Mouse (Mus musculus) stomach, embryonic 16.5 days (tissue): Measurements from ENCODE around the gene Phf21a. TPM values are rescaled to one million over a fixed set of nuclear protein-coding genes. Genes with fewer than 3 reads are reported as not detected.

Experiments used
- ATAC-seq: fragments of 200-750 bp; cut with Nextera tagmentation; 2 replicates; pipeline ENCODE4 v1.8.0; 2017; ENCODE audit warnings: moderate number of reproducible peaks, moderate TSS enrichment; ENCODE audit not compliant: insufficient read depth, low FRiP score
- H3K27ac ChIP-seq: fragments of 300-500 bp; sonication (generic); 2 replicates; pipeline ENCODE4 v1.5.1; 2014; ENCODE audit warnings: low read length
- H3K27me3 ChIP-seq: fragments of 300-500 bp; sonication (generic); 2 replicates; pipeline ENCODE4 v1.6.1; 2014; ENCODE audit warnings: low read length, control low read depth, mixed read lengths; ENCODE audit not compliant: control insufficient read depth, insufficient read depth
- H3K36me3 ChIP-seq: fragments of 300-500 bp; sonication (generic); 2 replicates; pipeline ENCODE4 v1.6.1; 2014; ENCODE audit warnings: low read length; ENCODE audit not compliant: control insufficient read depth, insufficient read depth
- H3K4me1 ChIP-seq: fragments of 300-500 bp; sonication (generic); 2 replicates; pipeline ENCODE4 v1.6.1; 2014; ENCODE audit warnings: low read length, control low read depth, mixed read lengths; ENCODE audit not compliant: control insufficient read depth, insufficient read depth
- H3K4me2 ChIP-seq: fragments of 300-500 bp; sonication (generic); 2 replicates; pipeline ENCODE4 v1.6.1; 2014; ENCODE audit warnings: low read depth, low read length, mixed read lengths
- H3K4me3 ChIP-seq: fragments of 300-500 bp; sonication (generic); replicated peaks from 2 replicates; pipeline ENCODE4 v1.5.1; 2014; ENCODE audit warnings: mild to moderate bottlenecking, low read length
- H3K9ac ChIP-seq: fragments of 300-500 bp; sonication (generic); 2 replicates; pipeline ENCODE4 v1.6.1; 2014; ENCODE audit warnings: low read length
- H3K9me3 ChIP-seq: fragments of 300-500 bp; sonication (generic); replicated peaks from 2 replicates; pipeline ENCODE4 v1.6.1; 2016; ENCODE audit warnings: low read length, control low read depth; ENCODE audit not compliant: control insufficient read depth
- WGBS: fragments of 180-500 bp; shearing (Covaris S2); extraction: QIAGEN DNeasy Blood & Tissue Kit; methylation state at CpG from one replicate; pipeline ENCODE4 v1.1.7; 2014; 5-methylcytosine and 5-hydroxymethylcytosine counted together
- polyA plus RNA-seq: library from polyadenylated mRNA; unstranded; fragments of >200 nt; fragmentation: Nextera tagmentation; extraction: Ambion mirVana; gene quantifications from 2 replicates; pipeline ENCODE4 v1.2.1, GENCODE M21; 2015

Gene Phf21a
- polyA plus RNA-seq, 1 experiment from 2014 or later = 23.8 TPM

GRCm38 (mm10) chr2:92221431-92221830 lies 128.5 kb downstream of the Phf21a start:
- no peak for ATAC-seq
- Histone ChIP-seq H3K36me3 (no peaks in the 10 kb centered on the region; the same call in 1 of the 2 replicates), H3K9ac (no peak overlapping the region), H3K4me1 (no peaks in the 10 kb centered on the region), H3K9me3 (no peaks in the 10 kb centered on the region), H3K27me3 (no peaks in the 10 kb centered on the region), H3K4me2 (no peak overlapping the region), H3K27ac (no peak overlapping the region), H3K4me3 (no peak overlapping the region)
- WGBS = 74% methylated on average over 6 of the region's 6 CpGs

- H3K4me2 ChIP-seq = no peak overlapping the region
- H3K4me3 ChIP-seq = no peak overlapping the region
- no peak overlapping the region for H3K27ac ChIP-seq
- ATAC-seq = no peak
- WGBS = 62% methylated on average over 1 of the region's 1 CpGs
- H3K9me3 ChIP-seq = no peaks in the 10 kb centered on the region
- no peak overlapping the region for H3K9ac ChIP-seq
- H3K27me3 ChIP-seq = no peaks in the 10 kb centered on the region
- H3K36me3 ChIP-seq = no peaks in the 10 kb centered on the region; the same call in 1 of the 2 replicates
- no peaks in the 10 kb centered on the region for H3K4me1 ChIP-seq
These were observed 132.7 kb downstream of the Phf21a start for GRCm38 (mm10) chr2:92225592-92225991.

GRCm38 (mm10) chr2:92229973-92230372 lies 137.1 kb downstream of the Phf21a start:
- Histone ChIP-seq H3K4me3 (no peak overlapping the region), H3K27ac (no peak overlapping the region), H3K9ac (no peak overlapping the region), H3K27me3 (no peaks in the 10 kb centered on the region), H3K4me1 (no peaks in the 10 kb centered on the region), H3K4me2 (no peak overlapping the region), H3K9me3 (no peaks in the 10 kb centered on the region), H3K36me3 (0 out of 2 replicates have a peak, but pooled peaks cover 10% of the 10 kb centered on the region)
- no peak for ATAC-seq
- WGBS = 87% methylated on average over 9 of the region's 9 CpGs

GRCm38 (mm10) chr2:92231706-92232105 lies 138.8 kb downstream of the Phf21a start:
- H3K9me3 ChIP-seq = no peaks in the 10 kb centered on the region
- ATAC-seq = no peak
- H3K4me1 ChIP-seq = no peaks in the 10 kb centered on the region
- H3K9ac ChIP-seq = no peak overlapping the region
- H3K4me3 ChIP-seq = no peak overlapping the region
- H3K27ac ChIP-seq = no peak overlapping the region
- H3K27me3 ChIP-seq = no peaks in the 10 kb centered on the region
- no peak overlapping the region for H3K4me2 ChIP-seq
- peaks cover 21% of the 10 kb centered on the region; the same call in 1 of the 2 replicates for H3K36me3 ChIP-seq

- peaks cover 21% of the 10 kb centered on the region; the same call in 1 of the 2 replicates for H3K36me3 ChIP-seq
- no peaks in the 10 kb centered on the region for H3K27me3 ChIP-seq
- no peaks in the 10 kb centered on the region for H3K9me3 ChIP-seq
- no peak overlapping the region for H3K4me3 ChIP-seq
- no peaks in the 10 kb centered on the region for H3K4me1 ChIP-seq
- H3K4me2 ChIP-seq = no peak overlapping the region
- 87% methylated on average over 5 of the region's 5 CpGs for WGBS
- no peak for ATAC-seq
- no peak overlapping the region for H3K9ac ChIP-seq
- no peak overlapping the region for H3K27ac ChIP-seq
These were observed 141.9 kb downstream of the Phf21a start for GRCm38 (mm10) chr2:92234768-92235332.

GRCm38 (mm10) chr2:92240299-92240698 lies 147.4 kb downstream of the Phf21a start:
- no peaks in the 10 kb centered on the region for H3K4me1 ChIP-seq
- H3K36me3 ChIP-seq = peaks cover 7% of the 10 kb centered on the region; the same call in 1 of the 2 replicates
- ATAC-seq = no peak
- H3K9me3 ChIP-seq = no peaks in the 10 kb centered on the region
- H3K4me3 ChIP-seq = no peak overlapping the region
- no peak overlapping the region for H3K9ac ChIP-seq
- 76% methylated on average over 2 of the region's 2 CpGs for WGBS
- no peaks in the 10 kb centered on the region for H3K27me3 ChIP-seq
- H3K4me2 ChIP-seq = no peak overlapping the region
- no peak overlapping the region for H3K27ac ChIP-seq

- 91% methylated on average over 2 of the region's 2 CpGs for WGBS
- Histone ChIP-seq H3K27ac (no peak overlapping the region), H3K27me3 (no peaks in the 10 kb centered on the region), H3K9me3 (no peaks in the 10 kb centered on the region), H3K9ac (no peak overlapping the region), H3K4me1 (no peaks in the 10 kb centered on the region), H3K36me3 (peaks cover 7% of the 10 kb centered on the region; the same call in 1 of the 2 replicates), H3K4me3 (no peak overlapping the region), H3K4me2 (no peak overlapping the region)
- no peak for ATAC-seq
These were observed 147.9 kb downstream of the Phf21a start for GRCm38 (mm10) chr2:92240816-92241215.

- 0 out of 2 replicates have a peak, but pooled peaks cover 2% of the 10 kb centered on the region for H3K36me3 ChIP-seq
- 78% methylated on average over 3 of the region's 3 CpGs for WGBS
- no peak overlapping the region for H3K9ac ChIP-seq
- H3K4me1 ChIP-seq = no peaks in the 10 kb centered on the region
- H3K9me3 ChIP-seq = no peaks in the 10 kb centered on the region
- no peak overlapping the region for H3K27ac ChIP-seq
- no peak overlapping the region for H3K4me2 ChIP-seq
- no peak overlapping the region for H3K4me3 ChIP-seq
- no peak for ATAC-seq
- no peaks in the 10 kb centered on the region for H3K27me3 ChIP-seq
These were observed 148.4 kb downstream of the Phf21a start for GRCm38 (mm10) chr2:92241317-92241716.

GRCm38 (mm10) chr2:92246112-92246511 lies 153.2 kb downstream of the Phf21a start:
- Histone ChIP-seq H3K4me3 (no peak overlapping the region), H3K4me1 (no peaks in the 10 kb centered on the region), H3K27ac (no peak overlapping the region), H3K36me3 (peaks cover 9% of the 10 kb centered on the region), H3K4me2 (no peak overlapping the region), H3K9me3 (no peaks in the 10 kb centered on the region), H3K27me3 (no peaks in the 10 kb centered on the region), H3K9ac (no peak overlapping the region)
- 97% methylated on average over 1 of the region's 1 CpGs for WGBS
- no peak for ATAC-seq
